Mouse (Mus musculus): ENCODE results near the gene Agfg2.

The Agfg2 gene

GRCm38 (mm10) chr5:137683388-137684293, 885 bp downstream of the Agfg2 start:
- peak; percentile 27 for DNase-seq (ENCODE audit: inconsistent ontology term)

GRCm38 (mm10) chr5:137682526-137682925, 2.0 kb downstream of the Agfg2 start:
- no peak for DNase-seq (ENCODE audit: inconsistent ontology term)

- no peak for DNase-seq (ENCODE audit: inconsistent ontology term)
Observed at GRCm38 (mm10) chr5:137679726-137680125, 4.8 kb downstream of the Agfg2 start.

- DNase-seq (ENCODE audit: inconsistent ontology term), result no peak
Observed at GRCm38 (mm10) chr5:137678736-137679135, 5.8 kb downstream of the Agfg2 start.

GRCm38 (mm10) chr5:137677859-137678258, 6.7 kb downstream of the Agfg2 start:
- no peak for DNase-seq (ENCODE audit: inconsistent ontology term)

- DNase-seq (ENCODE audit: inconsistent ontology term), result no peak
Observed at GRCm38 (mm10) chr5:137674786-137675185, 9.7 kb downstream of the Agfg2 start.

- no peak for DNase-seq (ENCODE audit: inconsistent ontology term)
Observed at GRCm38 (mm10) chr5:137673015-137673414, 11.5 kb downstream of the Agfg2 start.

- no peak for DNase-seq (ENCODE audit: inconsistent ontology term)
Observed at GRCm38 (mm10) chr5:137672361-137672760, 12.2 kb downstream of the Agfg2 start.

GRCm38 (mm10) chr5:137671443-137672240, 12.9 kb downstream of the Agfg2 start:
- peak; percentile 80 for DNase-seq (ENCODE audit: inconsistent ontology term)

GRCm38 (mm10) chr5:137670240-137670639, 14.3 kb downstream of the Agfg2 start:
- no peak for DNase-seq (ENCODE audit: inconsistent ontology term)

- DNase-seq (ENCODE audit: inconsistent ontology term), result no peak
Observed at GRCm38 (mm10) chr5:137668971-137669370, 15.6 kb downstream of the Agfg2 start.

- no peak for DNase-seq (ENCODE audit: inconsistent ontology term)
Observed at GRCm38 (mm10) chr5:137663057-137663456, 21.5 kb downstream of the Agfg2 start.

- DNase-seq (ENCODE audit: inconsistent ontology term), result peak; percentile 44
Observed at GRCm38 (mm10) chr5:137660064-137660688, 24.4 kb downstream of the Agfg2 start.

- DNase-seq (ENCODE audit: inconsistent ontology term), result peak; percentile 70
Observed at GRCm38 (mm10) chr5:137656977-137657376, 27.5 kb downstream of the Agfg2 start.

GRCm38 (mm10) chr5:137654746-137655145, 29.8 kb downstream of the Agfg2 start:
- no peak for DNase-seq (ENCODE audit: inconsistent ontology term)

GRCm38 (mm10) chr5:137653366-137653765, 31.2 kb downstream of the Agfg2 start:
- DNase-seq (ENCODE audit: inconsistent ontology term), result no peak

- peak; percentile 52 for DNase-seq (ENCODE audit: inconsistent ontology term)
Observed at GRCm38 (mm10) chr5:137652474-137652873, 32.1 kb downstream of the Agfg2 start.

GRCm38 (mm10) chr5:137649669-137650571, 34.6 kb downstream of the Agfg2 start:
- no peak for DNase-seq (ENCODE audit: inconsistent ontology term)

GRCm38 (mm10) chr5:137649251-137649650, 35.3 kb downstream of the Agfg2 start:
- no peak for DNase-seq (ENCODE audit: inconsistent ontology term)

GRCm38 (mm10) chr5:137647827-137648601, 36.5 kb downstream of the Agfg2 start:
- no peak for DNase-seq (ENCODE audit: inconsistent ontology term)
